Mouse (Mus musculus) cerebellum, adult 2 months (tissue): ENCODE results near the gene Lama2.

Experiments
- CTCF ChIP-seq: fragments of 200-500 bp; IDR thresholded peaks from 2 replicates; pipeline ENCODE4 v1.5.1; 2011; ENCODE audit warnings: low read depth, mild to moderate bottlenecking, control low read depth, low read length, moderate library complexity, borderline replicate concordance; ENCODE audit not compliant: insufficient read depth
- POLR2A ChIP-seq: fragments of 200-500 bp; IDR thresholded peaks from 2 replicates; pipeline ENCODE4 v1.6.1; 2011; ENCODE audit warnings: low read length, control low read depth, borderline replicate concordance; ENCODE audit not compliant: insufficient read depth

GRCm38 (mm10) chr10:27198443-27198842, 421.1 kb downstream of the Lama2 start:
- no peak for TF ChIP-seq CTCF
- no peak for TF ChIP-seq POLR2A
